Mouse (Mus musculus) thymus, postnatal 0 days (tissue): ENCODE measurements at regions not wholly inside any gene's neighbourhood (a gene's known extent, or its start where the extent isn't known, plus 50 kb on each side); places are given as distances from the start of the nearest gene placed in this dataset.

ENCODE experiments used
- DNase-seq: peaks from one replicate; pipeline ENCODE4 v3.0.0-alpha.2; 2015; ENCODE audit warnings: low spot score

DNA sequence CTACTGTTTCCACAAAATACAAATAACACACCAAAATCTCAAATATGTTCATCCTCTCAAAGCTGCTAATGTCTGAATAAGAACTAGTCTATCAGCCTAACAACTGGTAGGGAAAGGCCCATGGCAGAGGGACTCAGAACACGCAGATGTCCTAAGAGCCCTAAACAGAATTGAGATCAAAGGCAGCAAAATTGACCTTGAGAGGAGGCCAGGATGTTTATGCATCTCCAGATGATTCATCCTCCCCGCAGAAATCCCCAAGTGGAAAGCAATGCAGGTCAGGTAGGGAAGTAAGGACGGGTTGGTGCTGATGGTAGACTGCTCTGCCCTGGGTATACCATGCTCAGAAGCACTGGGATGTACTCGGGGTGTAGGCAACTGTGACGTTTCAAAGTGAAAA lies 89.0 kb upstream of the Tmem150c start:
- DNase-seq: no peak

DNA sequence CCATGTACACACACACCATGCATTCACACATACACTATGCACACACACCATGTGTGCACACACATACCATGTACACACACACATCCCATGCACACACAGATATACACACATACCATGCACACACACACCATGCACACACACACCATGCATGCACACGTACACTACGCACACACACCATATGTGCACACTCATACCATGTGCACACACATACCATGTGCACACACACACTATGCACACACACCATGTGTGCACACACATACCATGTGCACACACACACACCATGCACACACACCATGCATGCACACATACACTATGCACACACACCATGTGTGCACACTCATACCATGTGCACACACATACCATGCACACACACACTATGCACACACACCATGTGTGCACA lies 87.1 kb upstream of the Tmem150c start:
- DNase-seq: no peak

- no peak for DNase-seq
Measured at GRCm38 (mm10) chr5:100244811-100245210, 85.2 kb upstream of the Tmem150c start.

DNA sequence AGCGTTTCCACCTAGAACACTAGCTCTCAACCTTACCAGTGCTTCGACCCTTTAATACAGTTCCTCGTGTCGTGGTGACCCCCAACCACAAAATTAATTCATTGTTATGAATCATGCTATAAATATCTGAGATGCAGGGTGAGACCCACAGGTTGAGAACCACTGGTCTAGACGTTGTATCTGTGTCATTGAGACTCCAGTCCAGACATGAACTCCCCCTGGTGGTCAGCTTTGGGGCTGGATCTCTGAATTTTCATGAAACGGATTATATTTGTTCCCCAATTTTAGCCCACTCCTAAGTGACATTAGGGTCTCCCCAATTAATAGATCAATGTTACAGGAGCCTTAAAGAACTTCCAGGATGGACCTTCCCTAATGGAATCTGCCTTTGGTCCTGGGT lies 81.3 kb upstream of the Tmem150c start:
- DNase-seq: peak; percentile 16

- DNase-seq: no peak
Measured at GRCm38 (mm10) chr5:100239632-100240031, 80.0 kb upstream of the Tmem150c start.

GRCm38 (mm10) chr5:100238287-100239036 lies 78.9 kb upstream of the Tmem150c start:
- no peak for DNase-seq

DNA sequence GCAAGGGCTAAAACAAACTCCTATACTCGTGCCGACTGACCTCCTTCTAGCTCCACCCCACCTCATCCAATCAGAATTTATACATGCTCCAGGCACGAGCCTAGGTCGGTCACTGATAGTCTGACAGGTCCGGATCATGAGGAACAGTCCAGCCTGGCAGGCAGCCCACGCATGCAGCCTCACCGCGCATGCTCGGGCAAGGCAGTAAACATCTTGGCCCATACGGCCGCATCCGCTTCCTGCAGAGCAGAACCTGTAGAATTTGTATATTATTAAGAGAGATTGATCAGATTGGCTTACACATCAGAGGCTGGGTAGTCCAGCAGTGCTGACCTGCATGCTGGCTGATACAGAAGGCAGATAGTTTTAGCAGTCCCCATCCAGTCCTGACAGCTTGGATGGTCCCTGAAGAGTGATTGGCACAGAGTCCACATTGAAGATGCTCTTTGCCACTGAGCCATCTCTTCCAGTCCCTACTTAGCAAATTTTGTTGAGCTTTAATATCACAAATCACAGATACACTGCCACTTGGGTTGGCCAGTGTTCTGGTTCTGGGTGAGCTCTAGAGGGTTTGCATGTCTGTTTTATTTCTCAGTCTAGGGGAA lies 78.2 kb upstream of the Tmem150c start:
- DNase-seq: no peak

DNA sequence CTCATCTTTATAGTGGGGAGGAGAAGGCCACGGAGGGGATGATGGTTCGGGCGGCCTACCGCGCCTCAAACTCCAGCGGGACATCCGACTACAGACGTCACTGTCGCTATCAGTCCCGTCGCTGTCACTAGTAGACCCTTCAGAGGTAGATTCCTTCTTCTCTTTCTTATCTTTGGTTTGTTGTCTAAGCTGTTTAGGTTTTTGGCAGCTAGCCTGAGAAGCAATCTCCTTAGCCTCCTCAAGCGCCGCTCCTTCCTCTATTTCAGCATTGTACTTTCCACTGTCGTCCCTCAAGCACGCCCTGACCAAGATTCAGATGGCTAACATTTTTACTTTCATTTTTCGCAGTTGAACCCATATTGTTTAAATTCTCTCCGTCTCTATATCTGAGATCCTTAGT lies 76.7 kb upstream of the Tmem150c start:
- DNase-seq: no peak

- no peak for DNase-seq
Measured at GRCm38 (mm10) chr5:100232076-100232475, 72.5 kb upstream of the Tmem150c start.

DNA sequence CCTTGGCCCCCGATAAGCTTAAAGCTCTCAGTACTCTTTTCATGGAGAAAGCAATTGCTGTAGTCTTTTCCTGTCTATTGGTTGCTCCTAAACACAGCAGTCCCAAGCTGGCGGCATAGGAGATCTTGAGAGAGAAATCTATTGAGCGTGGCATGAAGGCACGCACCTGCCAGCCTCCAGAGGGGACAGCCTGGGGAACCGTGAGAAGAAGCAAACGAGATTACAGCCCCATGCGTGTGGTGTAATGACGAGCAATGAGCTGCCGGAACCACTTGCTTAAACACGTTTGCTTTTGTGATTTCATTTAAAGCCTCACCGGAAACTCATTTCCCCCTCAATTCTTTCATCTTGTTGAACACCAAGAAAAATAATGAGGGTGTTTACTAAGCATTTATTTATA lies 72.0 kb upstream of the Tmem150c start:
- DNase-seq: no peak

DNA sequence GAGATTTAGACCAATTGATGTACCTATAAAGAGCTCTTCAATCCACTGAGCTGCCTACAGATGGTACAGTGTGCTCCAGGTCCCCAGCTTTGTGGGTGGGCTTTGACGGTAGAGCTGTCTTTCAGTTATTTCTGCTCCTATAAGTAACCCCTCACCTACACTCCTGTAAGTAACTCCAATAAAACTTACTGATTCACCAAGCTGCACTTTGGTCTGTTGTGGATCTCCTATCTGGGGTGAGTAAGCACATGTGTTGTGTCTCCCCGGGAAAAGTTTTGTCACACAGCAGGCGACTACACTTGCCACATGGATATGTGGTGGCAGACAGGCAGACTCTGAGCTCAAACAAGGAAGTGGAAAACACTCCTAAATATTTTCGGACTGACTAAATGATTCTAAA lies 70.4 kb upstream of the Tmem150c start:
- no peak for DNase-seq

DNA sequence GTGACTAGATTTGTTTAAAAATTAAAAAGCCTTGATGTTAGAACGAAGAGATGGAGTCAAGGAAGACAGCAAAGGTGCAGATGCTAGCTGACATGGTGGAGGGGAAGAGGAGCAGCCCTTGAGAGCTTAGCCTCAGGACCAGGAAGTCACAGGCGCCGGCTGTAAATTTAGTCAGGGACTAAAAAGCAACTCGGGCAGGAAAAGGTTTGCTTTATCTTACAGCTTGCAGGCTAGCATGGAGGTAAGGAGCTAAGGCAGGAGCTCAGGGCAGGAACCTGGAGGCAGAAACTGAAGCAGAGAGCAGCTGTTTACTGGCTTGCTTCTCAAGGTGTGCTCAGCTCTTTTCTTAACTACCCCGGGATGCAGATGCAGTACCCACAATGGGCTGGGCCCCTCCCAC lies 68.3 kb upstream of the Tmem150c start:
- no peak for DNase-seq

- peak; percentile 16 for DNase-seq
Measured at GRCm38 (mm10) chr5:100226571-100227235, 67.1 kb upstream of the Tmem150c start.

- DNase-seq: no peak
Measured at GRCm38 (mm10) chr5:100225491-100225890, 65.9 kb upstream of the Tmem150c start.

DNA sequence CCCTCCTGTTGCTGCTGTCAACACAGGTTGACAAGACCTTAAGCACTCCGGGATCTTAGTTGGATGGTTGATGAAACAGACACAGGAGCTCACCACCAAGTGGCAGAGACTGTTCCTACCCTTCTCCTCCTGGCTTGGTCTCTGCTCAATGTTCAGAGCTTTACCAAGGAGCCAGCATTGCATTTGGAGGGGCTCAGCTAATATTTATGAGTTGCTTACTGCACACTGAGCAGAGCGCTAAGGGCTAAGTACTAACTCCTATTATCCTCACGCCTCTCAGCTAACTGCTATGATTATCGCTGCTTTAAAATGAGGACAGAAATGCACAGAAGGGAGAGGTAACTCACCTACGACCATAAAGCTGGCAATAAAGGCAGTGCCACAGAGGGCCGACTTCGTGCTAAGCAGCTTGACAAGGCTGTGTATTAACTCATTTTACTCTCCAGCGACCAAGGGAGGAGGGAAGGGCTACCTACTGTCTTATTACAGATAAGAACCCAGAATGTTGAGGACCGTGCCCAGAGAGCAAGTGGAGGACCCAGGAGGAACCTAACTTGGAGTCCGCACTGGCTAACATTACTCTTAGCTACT lies 65.3 kb upstream of the Tmem150c start:
- no peak for DNase-seq

GRCm38 (mm10) chr5:100221005-100221583 lies 61.5 kb upstream of the Tmem150c start:
- no peak for DNase-seq

DNA sequence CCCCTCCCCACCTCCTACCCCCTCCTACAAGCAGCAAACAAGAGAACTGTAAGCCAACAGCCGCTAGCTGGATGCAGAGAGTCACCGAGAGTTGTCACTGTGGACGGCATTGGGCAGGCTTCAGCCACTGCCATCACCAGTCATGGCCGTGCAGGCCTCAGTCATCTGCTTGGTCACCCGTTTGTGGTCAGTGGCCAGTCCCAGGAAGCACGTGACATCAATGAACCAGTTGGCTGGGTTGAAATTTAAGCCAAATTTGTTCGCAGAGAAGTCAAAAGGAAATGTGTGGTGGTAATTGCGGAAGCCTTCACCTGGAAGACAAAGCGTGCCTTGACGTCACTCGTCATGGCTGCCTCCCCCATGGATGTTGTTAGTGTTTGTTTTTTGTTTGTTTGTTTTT lies 60.7 kb upstream of the Tmem150c start:
- DNase-seq: no peak

DNA sequence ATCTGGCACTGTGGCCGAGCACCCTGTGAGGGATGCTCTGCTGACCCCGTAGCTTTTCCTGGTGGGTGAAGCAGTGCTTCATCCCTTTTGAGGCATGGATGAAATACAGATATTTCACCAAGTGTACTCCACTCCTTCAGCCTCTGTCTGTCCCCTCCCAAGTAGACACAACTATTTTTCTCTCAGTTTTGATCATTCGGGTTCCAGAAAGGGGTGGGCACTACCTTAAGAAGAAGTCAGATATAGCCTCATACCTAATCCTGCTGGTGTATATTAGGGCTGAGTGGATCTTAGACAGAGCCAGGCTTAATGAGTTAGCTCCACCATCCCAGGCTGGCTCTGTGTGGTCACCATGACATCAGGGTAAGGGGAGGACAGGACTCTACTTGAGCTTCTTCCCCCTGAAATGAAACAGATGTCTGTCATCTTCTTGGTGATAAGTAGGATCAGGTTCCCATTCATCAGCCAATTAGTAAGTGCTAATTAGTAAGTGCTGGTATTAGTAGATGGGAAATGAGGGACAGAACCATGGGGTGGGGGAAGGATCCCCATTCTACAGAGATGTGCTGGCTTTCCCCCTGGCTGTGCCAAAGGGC lies 58.7 kb upstream of the Tmem150c start:
- DNase-seq: no peak

DNA sequence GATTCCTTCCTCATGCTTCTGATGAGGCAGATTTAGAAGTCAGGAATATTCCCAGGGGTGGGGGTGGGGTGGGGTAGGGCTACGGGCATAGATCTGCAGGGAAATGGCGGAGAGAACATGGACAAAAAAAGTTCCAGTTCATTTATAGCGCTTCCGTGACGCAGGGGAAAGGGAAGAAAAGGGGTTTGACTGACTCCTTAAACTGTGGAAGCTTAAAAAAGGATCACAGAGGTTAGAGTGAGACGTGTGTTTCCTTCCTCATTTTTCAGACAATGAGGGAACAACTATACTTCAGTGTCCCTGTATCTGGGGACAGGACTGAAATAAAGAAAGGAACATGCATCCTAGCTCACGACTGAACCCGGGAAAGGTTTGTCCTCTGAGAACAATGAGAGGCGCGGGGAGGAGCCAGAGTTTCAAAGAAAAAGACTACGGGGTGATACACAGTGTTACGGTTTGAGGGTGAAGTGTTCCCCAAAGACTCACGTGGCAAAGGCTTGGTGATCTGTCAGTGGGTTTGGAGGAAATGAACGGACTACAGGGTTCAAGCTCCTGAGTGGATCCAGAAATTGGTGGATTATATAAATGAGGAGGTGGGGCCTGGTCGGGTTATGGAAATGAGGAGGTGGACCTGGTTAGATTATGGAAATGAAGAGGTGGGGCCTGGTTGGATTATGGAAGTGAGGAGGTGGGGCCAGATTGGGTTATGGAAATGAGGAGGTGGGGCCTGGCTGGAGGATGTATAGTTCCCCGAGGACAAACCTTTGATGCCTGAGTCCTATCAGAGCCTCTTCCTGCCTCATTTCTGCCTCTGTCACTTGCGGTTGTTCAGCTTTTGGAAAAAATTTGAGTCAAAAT lies 57.8 kb upstream of the Tmem150c start:
- DNase-seq: peak; percentile 48

- DNase-seq: no peak
Measured at GRCm38 (mm10) chr5:100213901-100214300, 54.3 kb upstream of the Tmem150c start.

DNA sequence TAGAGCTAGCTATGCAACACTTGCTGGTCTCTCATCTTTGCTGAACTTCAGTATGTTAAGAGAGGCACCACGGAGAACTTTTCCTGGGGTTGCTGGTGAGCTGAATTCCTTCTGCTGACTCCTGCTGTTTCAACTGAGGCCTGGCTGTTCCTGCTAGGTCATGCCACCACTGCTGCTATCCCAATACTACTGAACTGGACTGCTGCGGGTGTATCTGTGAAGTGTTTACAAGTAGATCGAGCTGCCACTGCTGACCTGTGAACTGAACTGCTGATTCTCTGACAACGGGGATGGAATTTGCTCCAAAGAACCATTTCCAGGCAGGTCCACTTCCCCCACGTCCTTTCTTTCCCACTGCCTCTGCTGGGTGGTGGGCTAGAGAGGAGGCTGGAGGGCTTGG lies 51.1 kb upstream of the Tmem150c start:
- no peak for DNase-seq
